Mouse (Mus musculus) CH12.LX (cell line): ENCODE results near the gene Isyna1. TPM values are rescaled to one million over a fixed set of nuclear protein-coding genes. Genes with fewer than 3 reads are reported as not detected.
A peak's percentile ranks its signal among the peaks of the same experiment; 100 is the strongest.

Experiments used
- DNase-seq: peaks from one replicate; pipeline ENCODE4 v3.0.0-alpha.2; 2013; ENCODE audit errors: extremely low read depth
- H3K27ac ChIP-seq: 2 replicates; pipeline ENCODE4 v1.5.1; 2012; ENCODE audit warnings: low read depth, mild to moderate bottlenecking, control low read depth, moderate library complexity; ENCODE audit not compliant: insufficient read depth
- H3K27me3 ChIP-seq: replicated peaks from 2 replicates; pipeline ENCODE3; 2012; ENCODE audit warnings: inconsistent platforms
- H3K36me3 ChIP-seq, 2 experiments: replicated peaks in 1 of 2; 2 replicates each; pipeline versions ENCODE3 to v1.6.1; 2012; ENCODE audit warnings: inconsistent platforms in 1 of 2, low read length in 1 of 2, mild to moderate bottlenecking in 1 of 2, mixed read lengths in 1 of 2, moderate library complexity in 1 of 2; ENCODE audit not compliant: control insufficient read depth in 1 of 2, insufficient read depth in 1 of 2
- H3K4me1 ChIP-seq, 2 experiments: 2 replicates each; pipeline ENCODE4 v1.6.1; 2012; ENCODE audit warnings: inconsistent platforms in 1 of 2, moderate library complexity in 1 of 2; ENCODE audit not compliant: insufficient read depth in 2 of 2, control insufficient read depth in 1 of 2
- H3K4me2 ChIP-seq: 2 replicates; pipeline ENCODE4 v1.6.1; 2012; ENCODE audit warnings: low read depth, mild to moderate bottlenecking, control low read depth; ENCODE audit not compliant: poor library complexity, insufficient read depth, severe bottlenecking
- H3K4me3 ChIP-seq, 3 experiments: fragments of 150-350 bp in 1 of 3; sonication (generic) in 1 of 3; replicated peaks in 1 of 3; 2 replicates each; pipeline versions ENCODE3 to v1.5.1; 2011 to 2012; ENCODE audit warnings: low read depth in 2 of 3, low read length in 2 of 3, mild to moderate bottlenecking in 2 of 3, moderate library complexity in 2 of 3, control low read depth in 1 of 3, improper control_type of control experiment in 1 of 3, inconsistent platforms in 1 of 3, mixed read lengths in 1 of 3; ENCODE audit not compliant: poor library complexity in 1 of 3
- H3K79me2 ChIP-seq: replicated peaks from 2 replicates; pipeline ENCODE4 v1.6.1; 2012; ENCODE audit warnings: mild to moderate bottlenecking, moderate library complexity; ENCODE audit not compliant: control insufficient read depth, poor library complexity, insufficient read depth, severe bottlenecking; ENCODE audit errors: extremely low read depth
- H3K9ac ChIP-seq: 2 replicates; pipeline ENCODE4 v1.6.1; 2012; ENCODE audit warnings: low read depth, mild to moderate bottlenecking, control low read depth, moderate library complexity; ENCODE audit not compliant: insufficient read depth
- H3K9me3 ChIP-seq: replicated peaks from 2 replicates; pipeline ENCODE3; 2012; ENCODE audit warnings: low read length, inconsistent platforms, mixed read lengths
- BHLHE40 ChIP-seq: IDR thresholded peaks from 2 replicates; pipeline ENCODE4 v1.6.1; 2011; ENCODE audit warnings: mild to moderate bottlenecking, low read depth, low read length, improper control_type of control experiment
- CHD1 ChIP-seq: IDR thresholded peaks from 2 replicates; pipeline ENCODE4 v1.6.1; 2012; ENCODE audit warnings: low read depth, low read length, improper control_type of control experiment, inconsistent platforms
- CHD2 ChIP-seq: IDR thresholded peaks from 2 replicates; pipeline ENCODE4 v1.6.1; 2011; ENCODE audit warnings: low read length, improper control_type of control experiment
- CTCF ChIP-seq, 2 experiments: IDR thresholded peaks in 1 of 2; conservative IDR thresholded peaks in 1 of 2; 2 replicates each; pipeline ENCODE4 v1.5.1; 2011 to 2012; ENCODE audit warnings: low read depth in 2 of 2, low read length in 2 of 2, improper control_type of control experiment in 1 of 2, inconsistent platforms in 1 of 2, mild to moderate bottlenecking in 1 of 2, moderate library complexity in 1 of 2
- ETS1 ChIP-seq: conservative IDR thresholded peaks from 2 replicates; pipeline ENCODE4 v1.6.1; 2012; ENCODE audit warnings: low read depth, mild to moderate bottlenecking, inconsistent platforms, low read length, improper control_type of control experiment, moderate library complexity
- GABPA ChIP-seq: IDR thresholded peaks from 2 replicates; pipeline ENCODE4 v1.6.1; 2012; ENCODE audit warnings: low read depth, low read length, improper control_type of control experiment, inconsistent platforms; ENCODE audit not compliant: insufficient replicate concordance
- HCFC1 ChIP-seq: IDR thresholded peaks from 2 replicates; pipeline ENCODE4 v1.6.1; 2012; ENCODE audit warnings: low read depth, mild to moderate bottlenecking, inconsistent platforms, low read length, improper control_type of control experiment
- IRF4 ChIP-seq: IDR thresholded peaks from 2 replicates; pipeline ENCODE4 v1.6.1; 2014; ENCODE audit warnings: low read depth, mild to moderate bottlenecking, inconsistent platforms, low read length, improper control_type of control experiment
- MAFK ChIP-seq: IDR thresholded peaks from 2 replicates; pipeline ENCODE4 v1.6.1; 2011; ENCODE audit warnings: low read length, improper control_type of control experiment; ENCODE audit not compliant: insufficient replicate concordance
- MAX ChIP-seq: IDR thresholded peaks from 2 replicates; pipeline ENCODE4 v1.6.1; 2011; ENCODE audit warnings: low read length, improper control_type of control experiment
- MAZ ChIP-seq: IDR thresholded peaks from 2 replicates; pipeline ENCODE4 v1.6.1; 2012; ENCODE audit warnings: low read depth, mild to moderate bottlenecking, inconsistent platforms, low read length, improper control_type of control experiment, moderate library complexity
- MEF2A ChIP-seq: IDR thresholded peaks from 2 replicates; pipeline ENCODE4 v1.6.1; 2014; ENCODE audit warnings: low read depth, mild to moderate bottlenecking, inconsistent platforms, low read length, improper control_type of control experiment, borderline replicate concordance
- MXI1 ChIP-seq: IDR thresholded peaks from 2 replicates; pipeline ENCODE4 v1.6.1; 2011; ENCODE audit warnings: mild to moderate bottlenecking, low read depth, low read length, improper control_type of control experiment
- NELFE ChIP-seq: IDR thresholded peaks from 2 replicates; pipeline ENCODE4 v1.6.1; 2011; ENCODE audit warnings: low read depth, low read length, improper control_type of control experiment
- RCOR1 ChIP-seq: conservative IDR thresholded peaks from 2 replicates; pipeline ENCODE4 v1.6.1; 2012; ENCODE audit warnings: low read depth, mild to moderate bottlenecking, inconsistent platforms, low read length, improper control_type of control experiment
- SIN3A ChIP-seq: IDR thresholded peaks from 2 replicates; pipeline ENCODE4 v1.6.1; 2012; ENCODE audit warnings: low read length, improper control_type of control experiment, inconsistent platforms
- ZC3H11A ChIP-seq: IDR thresholded peaks from 2 replicates; pipeline ENCODE4 v1.6.1; 2012; ENCODE audit warnings: low read depth, mild to moderate bottlenecking, inconsistent platforms, low read length, improper control_type of control experiment
- ZKSCAN1 ChIP-seq: IDR thresholded peaks from 2 replicates; pipeline ENCODE4 v1.6.1; 2012; ENCODE audit warnings: low read depth, inconsistent platforms, low read length, improper control_type of control experiment, borderline replicate concordance
- dilution Hi-C: fragments of 300-500 bp; cut with MboI; formaldehyde crosslinking; loops from 2 replicates; pipeline ENCODE4 v1.14.3; 2020; ENCODE audit warnings: low sequenced_read_pairs; ENCODE audit not compliant: extremely low pct_unique_long_range_greater_than_20kb, extremely low pct_ligation_motif_present
- in situ Hi-C: fragments of 300-500 bp; cut with MboI; formaldehyde crosslinking; loops from 3 replicates; pipeline ENCODE4 v1.14.3; 2019; ENCODE audit warnings: low sequenced_read_pairs, low pct_ligation_motif_present, low pct_unique_long_range_greater_than_20kb, mixed read lengths
- polyA plus RNA-seq: library from polyadenylated mRNA; unstranded; fragments of >175 nt; gene quantifications from 2 replicates; pipeline ENCODE4 v1.2.1, GENCODE M21; 2012; ENCODE audit warnings: low read depth; ENCODE audit not compliant: insufficient read length
- total RNA-seq, 2 experiments: library from RNA; depleted of rRNA; stranded (reverse); fragments of 300-350 nt in 1 of 2; fragments of >200 nt in 1 of 2; gene quantifications; 2 replicates each; pipeline ENCODE4 v1.2.3; 2012 to 2014

Gene Isyna1
- total and polyA plus RNA-seq, 3 experiments, result 99.9 to 163 (median 141) TPM

DNA sequence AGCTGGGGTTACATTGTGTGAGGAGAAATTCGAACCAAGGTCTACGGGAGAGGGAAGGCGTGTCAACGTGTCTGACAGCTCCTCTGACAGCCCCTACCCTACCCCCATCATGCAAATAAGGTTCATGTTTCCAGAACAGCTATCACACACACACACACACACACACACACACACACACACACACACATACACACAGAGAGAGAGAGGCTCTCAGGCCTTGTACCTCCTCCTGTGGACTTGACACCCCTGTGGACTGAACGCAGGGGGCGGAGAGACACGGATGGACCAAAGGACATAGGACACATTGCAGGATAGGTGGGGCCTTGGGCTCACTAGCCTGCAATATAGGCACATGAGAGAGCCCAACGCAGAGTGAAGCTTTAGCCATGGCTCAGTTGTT lies 42.7 kb downstream of the Isyna1 start:
- H3K36me3 ChIP-seq, result no peaks in the 10 kb centered on the region
- no peak overlapping the region for H3K4me2 ChIP-seq
- in situ Hi-C loops (no loop called here), dilution Hi-C loops (no loop called here)
- no peak overlapping the region for H3K4me3 ChIP-seq
- no peaks in the 10 kb centered on the region for H3K27me3 ChIP-seq
- no peaks in the 10 kb centered on the region for H3K9me3 ChIP-seq
- peak; percentile 83 for DNase-seq
- H3K9ac ChIP-seq, result no peak overlapping the region
- no peaks in the 10 kb centered on the region for H3K79me2 ChIP-seq
- peak overlapping the region; percentile 76 for H3K27ac ChIP-seq
- peaks cover 33 to 87% of the 10 kb centered on the region in 2 experiments for H3K4me1 ChIP-seq
- TF ChIP-seq ZC3H11A, result no peak
- peak; percentile 51 for TF ChIP-seq IRF4
- no peak for TF ChIP-seq RCOR1
- TF ChIP-seq MXI1, result peak; percentile 42; the same call in 1 of the 2 replicates
- TF ChIP-seq MEF2A, result peak; percentile 55; the same call in 1 of the 2 replicates
- TF ChIP-seq BHLHE40, result peak; percentile 47
- TF ChIP-seq ZKSCAN1, result no peak
- TF ChIP-seq NELFE, result no peak
- no peak for TF ChIP-seq CTCF (conservative IDR thresholded peaks at IDR 0.05 in 1 of 2, IDR thresholded peaks at IDR 0.05 in 1 of 2; ENCODE audit: low read depth in 2 of 2, low read length in 2 of 2)
- TF ChIP-seq CHD1, result no peak
- TF ChIP-seq ETS1, result peak; percentile 58; the same call in 1 of the 2 replicates
- peak; percentile 64; the same call in 1 of the 2 replicates for TF ChIP-seq SIN3A
- TF ChIP-seq HCFC1, result no peak
- peak; percentile 67; the same call in 1 of the 2 replicates for TF ChIP-seq CHD2
- TF ChIP-seq MAZ, result 0 out of 2 replicates have a peak, but pooled peaks have one; percentile 40

DNA sequence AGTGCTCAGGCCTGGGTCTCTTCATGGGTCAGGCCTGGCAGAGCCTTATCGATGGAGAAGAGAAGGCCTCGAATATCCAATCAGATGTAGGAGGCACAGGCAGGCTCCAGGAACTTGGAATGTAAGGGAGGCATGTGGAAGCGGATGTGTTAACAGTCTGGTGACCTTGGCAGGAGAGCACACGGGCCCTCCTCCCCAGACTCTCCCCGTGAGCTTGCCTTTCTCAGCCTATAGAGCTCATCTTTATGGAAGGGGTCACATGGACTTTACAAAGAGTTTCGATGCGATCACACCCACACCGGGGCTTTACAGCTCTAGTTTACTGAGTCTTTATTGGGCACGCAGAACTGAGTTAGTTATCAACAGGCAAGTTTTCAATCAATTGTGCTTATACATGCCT lies 44.6 kb downstream of the Isyna1 start:
- Histone ChIP-seq H3K9me3 (no peaks in the 10 kb centered on the region), H3K27ac (no peak overlapping the region), H3K9ac (no peak overlapping the region), H3K4me3 (no peak overlapping the region), H3K27me3 (no peaks in the 10 kb centered on the region), H3K36me3 (no peaks in the 10 kb centered on the region), H3K4me1 (peaks cover 31 to 74% of the 10 kb centered on the region in 2 experiments), H3K4me2 (no peak overlapping the region), H3K79me2 (no peaks in the 10 kb centered on the region)
- DNase-seq, result no peak
- in situ Hi-C loops, result no loop called here
- no peak for TF ChIP-seq MAX
- TF ChIP-seq GABPA, result no peak
- no peak for TF ChIP-seq CHD1
- no peak for TF ChIP-seq MAFK
- TF ChIP-seq ZKSCAN1, result no peak
- dilution Hi-C loops, result no loop called here
